Comparison of ENCODE assay signal across 8 mouse cellular contexts in genomic region chr8:95113750-95114149, GRCm38 (mm10). TPM values are rescaled to one million over a fixed set of nuclear protein-coding genes. Genes with fewer than 3 reads are reported as not detected.
DNase-seq lines count a peak whose midpoint lies in the region; ATAC-seq and TF ChIP-seq lines count a peak whose summit lies in the region.

No protein-coding gene starts in this region.

- H3K4me2 ChIP-seq in hindbrain, embryonic 13.5 days, result no peak overlapping the region

- no peak overlapping the region for H3K27ac ChIP-seq in spleen, adult 2 months (ENCODE audit: insufficient read depth, low read length)
- H3K27ac ChIP-seq in hindbrain, embryonic 13.5 days, result no peak overlapping the region

- TF ChIP-seq POLR2A in spleen, adult 2 months (IDR thresholded peaks at IDR 0.05; ENCODE audit: low read depth, low read length), result no peak

- peak; percentile 31 for DNase-seq in adrenal gland, adult 2 months
- no peak for DNase-seq in adrenal gland, postnatal 4 days (ENCODE audit: low spot score in 2 of 2)
- no peak for DNase-seq in spleen, adult 2 months (ENCODE audit: low read depth in 1 of 2, low spot score in 2 of 2)
- no peak for DNase-seq in spleen, postnatal 10 days (ENCODE audit: low spot score in 2 of 2)
- no peak for DNase-seq in adrenal gland, postnatal 25 days

- no peaks in the 10 kb centered on the region for H3K9me3 ChIP-seq in hindbrain, embryonic 13.5 days

- WGBS in spleen, adult 2 months, result 82% methylated on average over 3 of the region's 3 CpGs
- 70% methylated on average over 3 of the region's 3 CpGs for WGBS in hindbrain, embryonic 13.5 days

- H3K27me3 ChIP-seq in spleen, adult 2 months (ENCODE audit: control insufficient read depth, insufficient read depth, low read length), result no peaks in the 10 kb centered on the region
- H3K27me3 ChIP-seq in hindbrain, embryonic 13.5 days, result no peaks in the 10 kb centered on the region

- H3K4me1 ChIP-seq in spleen, adult 2 months (ENCODE audit: control insufficient read depth, insufficient read depth, insufficient read length), result no peaks in the 10 kb centered on the region
- H3K4me1 ChIP-seq in hindbrain, embryonic 13.5 days (replicated peaks), result peaks cover 4% of the 10 kb centered on the region; the same call in 1 of the 2 replicates

- H3K9ac ChIP-seq in hindbrain, embryonic 13.5 days, result no peak overlapping the region

- TF ChIP-seq CTCF in spleen, adult 2 months (IDR thresholded peaks at IDR 0.05; ENCODE audit: extremely low read depth, insufficient read depth, insufficient read length, insufficient replicate concordance), result peak; percentile 12; the same call in 1 of the 2 replicates

- peak; percentile 72; the same call in 1 of the 2 replicates for ATAC-seq in hindbrain, embryonic 13.5 days (ENCODE audit: low FRiP score)
- peak; percentile 60 for ATAC-seq in megakaryocyte, adult 5-6 weeks (ENCODE audit: poor library complexity, severe bottlenecking)
- ATAC-seq in monocyte, adult 5-6 weeks (replicated peaks; ENCODE audit: insufficient number of reproducible peaks, low FRiP score, low TSS enrichment, poor library complexity, severe bottlenecking), result no peak

- H3K4me3 ChIP-seq in spleen, adult 2 months (ENCODE audit: extremely low read depth, insufficient read depth, insufficient read length), result no peak overlapping the region
- no peak overlapping the region for H3K4me3 ChIP-seq in hindbrain, embryonic 13.5 days

- no peaks in the 10 kb centered on the region for H3K36me3 ChIP-seq in spleen, adult 2 months (ENCODE audit: control insufficient read depth, insufficient read depth, low read length)
- peaks cover 13% of the 10 kb centered on the region for H3K36me3 ChIP-seq in hindbrain, embryonic 13.5 days

RNA-seq across cellular contexts. Expression of gene Katnb1, which starts 32.8 kb away (rescaled TPM):
- total RNA-seq in adrenal gland, adult 2 months (2021), result 10 to 100 TPM; 11.0 to 17.7 TPM
- 18.9 and 19.1 TPM in 2 replicates for polyA plus RNA-seq in adrenal gland, adult 2 months (2012; rRNA removed)
- total RNA-seq in adrenal gland, postnatal 4 days (2021), result 10 to 100 TPM; 20.2 to 20.9 TPM
- polyA plus RNA-seq in spleen, adult 2 months (2012; rRNA removed), result 13.2 and 17.7 TPM in 2 replicates
- 38.4 and 38.8 TPM in 2 replicates for polyA plus RNA-seq in hindbrain, embryonic 13.5 days (2015; fragmentation: Nextera tagmentation; extraction: Ambion mirVana)
- total RNA-seq in megakaryocyte, adult 5-6 weeks (2015), result 3.7 and 6.7 TPM in 2 replicates
- 15.6 and 21.8 TPM in 2 replicates for total RNA-seq in megakaryocyte, adult 5-6 weeks (2017)
- 12.6 to 46.5 TPM (median 38.6 TPM) in 3 replicates for total RNA-seq in monocyte, adult 5-6 weeks (2017)
- 13.2 and 14.1 TPM in 2 replicates for total RNA-seq in adrenal gland, postnatal 25 days (2021)

RNA-seq across cellular contexts. Expression of gene Drc7, which starts 58.8 kb away (rescaled TPM):
- not detected for total RNA-seq in adrenal gland, adult 2 months (2021)
- not detected in 2 replicates for polyA plus RNA-seq in adrenal gland, adult 2 months (2012; rRNA removed)
- total RNA-seq in adrenal gland, postnatal 4 days (2021), result not detected
- 0.12 and 0.13 TPM in 2 replicates for polyA plus RNA-seq in spleen, adult 2 months (2012; rRNA removed)
- polyA plus RNA-seq in hindbrain, embryonic 13.5 days (2015; fragmentation: Nextera tagmentation; extraction: Ambion mirVana), result 1.7 and 2.3 TPM in 2 replicates
- total RNA-seq in megakaryocyte, adult 5-6 weeks (2015), result 0.38 and 0.52 TPM in 2 replicates
- 0.18 and 0.33 TPM in 2 replicates for total RNA-seq in megakaryocyte, adult 5-6 weeks (2017)
- total RNA-seq in monocyte, adult 5-6 weeks (2017), result not detected in 3 replicates
- total RNA-seq in adrenal gland, postnatal 25 days (2021), result not detected in 2 replicates
